Mouse (Mus musculus): Measurements from ENCODE around the gene Pros1. TPM values are rescaled to one million over a fixed set of nuclear protein-coding genes. Genes with fewer than 3 reads are reported as not detected.

Pros1 gene
- polyA plus RNA-seq, 1 experiment from 2014 or later: 14.9 TPM

DNA sequence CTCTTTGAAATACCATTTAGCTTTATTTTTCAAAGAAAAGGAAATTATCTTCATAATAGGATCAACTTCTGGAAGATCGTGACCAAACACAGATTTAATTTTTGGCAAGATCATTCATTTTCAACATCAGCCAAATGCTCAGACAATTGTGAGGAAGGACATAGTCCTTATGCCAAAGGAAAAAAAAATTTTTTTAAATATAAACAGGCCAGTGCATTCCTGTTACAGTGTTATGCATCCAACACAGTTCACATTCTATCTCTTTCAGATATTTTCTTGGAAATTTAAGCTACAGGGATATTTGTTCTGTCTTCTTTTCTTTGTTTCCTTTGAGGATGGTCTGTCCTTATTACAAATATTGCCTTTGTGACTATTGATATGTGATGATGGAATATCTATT lies 57.3 kb downstream of the Pros1 start:
- H3K9ac ChIP-seq (ENCODE audit: low read depth, low read length): no peak overlapping the region
- no peaks in the 10 kb centered on the region for H3K36me3 ChIP-seq (ENCODE audit: control insufficient read depth, insufficient read depth, low read length)
- WGBS (ENCODE audit: insufficient replicate concordance): 87% methylated on average over 1 of the region's 1 CpGs
- H3K4me1 ChIP-seq (ENCODE audit: control insufficient read depth, insufficient read depth, low read length): no peaks in the 10 kb centered on the region
- no peaks in the 10 kb centered on the region for H3K27me3 ChIP-seq (ENCODE audit: control insufficient read depth, insufficient read depth, low read length)
- H3K27ac ChIP-seq (ENCODE audit: low read depth, low read length): no peak overlapping the region
- no peak overlapping the region for H3K4me2 ChIP-seq
- ATAC-seq (replicated peaks; ENCODE audit: insufficient number of reproducible peaks, low FRiP score, low TSS enrichment): no peak
- no peak overlapping the region for H3K4me3 ChIP-seq (ENCODE audit: low read depth, low read length)
- H3K9me3 ChIP-seq (replicated peaks; ENCODE audit: control insufficient read depth, low read length): no peaks in the 10 kb centered on the region

DNA sequence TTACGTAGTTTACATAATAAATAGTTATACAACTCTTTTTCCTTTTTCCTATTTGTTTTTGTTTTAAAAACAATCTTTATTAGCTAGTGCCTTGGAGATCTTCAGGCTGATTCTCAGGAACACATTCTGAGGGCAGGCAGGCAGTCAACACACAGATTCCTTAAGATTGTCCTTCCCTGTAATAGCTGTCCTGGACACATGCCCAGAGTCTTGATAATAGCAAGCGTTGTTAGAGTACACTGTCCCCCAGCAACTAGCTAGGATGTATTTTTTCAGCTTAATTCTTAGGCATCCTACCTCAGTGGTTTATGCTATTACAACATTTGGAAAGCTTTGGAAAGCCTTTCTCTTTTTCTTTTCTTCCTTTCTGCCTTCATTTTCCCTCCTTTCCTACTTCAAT lies 58.1 kb downstream of the Pros1 start:
- 67% methylated on average over 2 of the region's 2 CpGs for WGBS (ENCODE audit: insufficient replicate concordance)
- no peak overlapping the region for H3K27ac ChIP-seq (ENCODE audit: low read depth, low read length)
- H3K27me3 ChIP-seq (ENCODE audit: control insufficient read depth, insufficient read depth, low read length): no peaks in the 10 kb centered on the region
- no peak overlapping the region for H3K4me3 ChIP-seq (ENCODE audit: low read depth, low read length)
- no peak overlapping the region for H3K4me2 ChIP-seq
- no peak overlapping the region for H3K9ac ChIP-seq (ENCODE audit: low read depth, low read length)
- no peak for ATAC-seq (replicated peaks; ENCODE audit: insufficient number of reproducible peaks, low FRiP score, low TSS enrichment)
- no peaks in the 10 kb centered on the region for H3K4me1 ChIP-seq (ENCODE audit: control insufficient read depth, insufficient read depth, low read length)
- no peaks in the 10 kb centered on the region for H3K9me3 ChIP-seq (replicated peaks; ENCODE audit: control insufficient read depth, low read length)
- no peaks in the 10 kb centered on the region for H3K36me3 ChIP-seq (ENCODE audit: control insufficient read depth, insufficient read depth, low read length)

DNA sequence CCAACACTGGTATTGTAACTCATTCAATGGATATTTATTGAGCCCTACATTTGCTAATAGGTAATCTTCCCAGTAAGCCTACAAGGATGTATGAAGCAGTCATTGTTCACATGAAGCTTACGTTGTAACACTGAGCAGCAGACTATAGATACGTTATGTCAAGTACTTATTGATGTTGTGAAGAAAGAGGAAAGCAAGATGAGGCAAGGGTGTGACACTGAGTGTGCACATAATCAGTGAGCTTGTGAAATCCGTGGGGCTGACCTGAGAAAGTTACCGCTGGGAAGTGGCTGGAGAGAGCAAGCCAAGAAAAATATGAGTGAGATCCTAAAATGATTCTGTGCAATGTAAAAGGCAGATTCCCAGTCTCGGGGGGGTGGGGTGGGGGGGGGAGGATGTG lies 61.4 kb downstream of the Pros1 start:
- Histone ChIP-seq H3K4me2 (no peak overlapping the region), H3K4me3 (ENCODE audit: low read depth, low read length) (no peak overlapping the region), H3K4me1 (ENCODE audit: control insufficient read depth, insufficient read depth, low read length) (no peaks in the 10 kb centered on the region), H3K36me3 (ENCODE audit: control insufficient read depth, insufficient read depth, low read length) (no peaks in the 10 kb centered on the region), H3K27me3 (ENCODE audit: control insufficient read depth, insufficient read depth, low read length) (no peaks in the 10 kb centered on the region), H3K9ac (ENCODE audit: low read depth, low read length) (no peak overlapping the region), H3K27ac (ENCODE audit: low read depth, low read length) (no peak overlapping the region), H3K9me3 (replicated peaks; ENCODE audit: control insufficient read depth, low read length) (no peaks in the 10 kb centered on the region)
- no peak for ATAC-seq (replicated peaks; ENCODE audit: insufficient number of reproducible peaks, low FRiP score, low TSS enrichment)
- WGBS (ENCODE audit: insufficient replicate concordance): 82% methylated on average over 5 of the region's 5 CpGs

DNA sequence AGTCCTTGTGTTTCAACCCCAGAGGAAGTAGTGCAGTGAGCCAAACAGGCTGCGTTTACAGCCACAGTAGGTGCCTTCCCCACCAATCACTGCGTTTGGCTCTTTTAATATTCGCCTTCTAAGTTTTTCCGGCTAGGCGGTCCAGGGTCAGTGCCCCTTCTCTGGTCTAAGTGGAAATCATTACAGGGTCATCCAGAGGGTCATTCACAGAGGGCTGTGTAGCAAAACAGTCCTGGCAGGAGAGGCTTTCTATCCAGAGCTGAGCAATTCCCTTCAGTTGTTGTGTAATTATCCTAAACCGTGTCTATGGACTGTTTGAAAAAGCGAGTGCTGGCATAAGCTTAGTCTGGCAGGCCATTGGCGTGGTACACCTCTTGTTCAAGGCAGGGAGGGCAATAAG lies 68.1 kb downstream of the Pros1 start:
- no peaks in the 10 kb centered on the region for H3K9me3 ChIP-seq (replicated peaks; ENCODE audit: control insufficient read depth, low read length)
- WGBS (ENCODE audit: insufficient replicate concordance): 60% methylated on average over 8 of the region's 8 CpGs
- no peaks in the 10 kb centered on the region for H3K27me3 ChIP-seq (ENCODE audit: control insufficient read depth, insufficient read depth, low read length)
- no peaks in the 10 kb centered on the region for H3K36me3 ChIP-seq (ENCODE audit: control insufficient read depth, insufficient read depth, low read length)
- H3K4me2 ChIP-seq: no peak overlapping the region
- H3K4me3 ChIP-seq (ENCODE audit: low read depth, low read length): no peak overlapping the region
- H3K9ac ChIP-seq (ENCODE audit: low read depth, low read length): no peak overlapping the region
- no peak overlapping the region for H3K27ac ChIP-seq (ENCODE audit: low read depth, low read length)
- H3K4me1 ChIP-seq (ENCODE audit: control insufficient read depth, insufficient read depth, low read length): no peaks in the 10 kb centered on the region
- ATAC-seq (replicated peaks; ENCODE audit: insufficient number of reproducible peaks, low FRiP score, low TSS enrichment): no peak

DNA sequence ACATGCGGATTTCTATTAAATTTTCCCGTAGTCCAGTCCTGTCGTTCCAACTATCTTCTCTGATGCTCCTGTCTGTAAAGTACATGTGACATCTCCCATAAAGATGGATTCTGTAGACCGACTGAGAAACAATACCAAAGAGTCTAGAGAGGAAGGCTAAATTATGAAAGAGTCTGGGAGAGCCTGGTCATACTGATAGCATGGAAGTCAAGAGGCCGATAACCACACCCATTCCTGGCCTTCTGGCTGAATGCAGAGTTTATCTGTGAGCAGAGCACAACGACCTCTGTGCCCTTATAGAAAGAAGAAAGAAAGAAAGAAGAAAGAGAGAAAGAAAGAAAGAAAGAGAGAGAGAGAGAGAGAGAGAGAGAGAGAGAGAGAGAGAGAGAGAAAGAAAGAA lies 77.2 kb downstream of the Pros1 start:
- 79% methylated on average over 6 of the region's 6 CpGs for WGBS (ENCODE audit: insufficient replicate concordance)
- H3K9me3 ChIP-seq (replicated peaks; ENCODE audit: control insufficient read depth, low read length): no peaks in the 10 kb centered on the region

DNA sequence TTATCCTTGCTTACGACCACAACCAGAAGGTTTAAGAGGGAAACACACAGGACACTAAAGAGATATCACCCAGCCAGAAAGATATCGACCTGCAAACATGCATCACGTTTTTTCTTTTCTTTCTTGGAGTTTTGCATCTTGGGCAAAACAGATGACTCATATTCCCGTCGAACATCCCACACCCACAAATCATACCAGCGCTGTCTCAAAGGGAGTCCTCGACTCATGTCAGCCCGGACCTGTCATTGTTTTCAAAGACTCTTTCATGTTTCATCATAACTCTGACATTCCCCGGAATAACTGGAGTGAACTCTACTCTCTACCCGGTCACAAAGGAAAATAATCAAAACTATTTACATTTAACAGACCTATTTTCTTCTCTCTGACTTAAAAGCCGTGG lies 82.2 kb downstream of the Pros1 start:
- no peak overlapping the region for H3K4me2 ChIP-seq
- no peak overlapping the region for H3K4me3 ChIP-seq (ENCODE audit: low read depth, low read length)
- H3K27me3 ChIP-seq (ENCODE audit: control insufficient read depth, insufficient read depth, low read length): no peaks in the 10 kb centered on the region
- no peak for ATAC-seq (replicated peaks; ENCODE audit: insufficient number of reproducible peaks, low FRiP score, low TSS enrichment)
- H3K9me3 ChIP-seq (replicated peaks; ENCODE audit: control insufficient read depth, low read length): no peaks in the 10 kb centered on the region
- no peak overlapping the region for H3K9ac ChIP-seq (ENCODE audit: low read depth, low read length)
- no peaks in the 10 kb centered on the region for H3K4me1 ChIP-seq (ENCODE audit: control insufficient read depth, insufficient read depth, low read length)
- no peaks in the 10 kb centered on the region for H3K36me3 ChIP-seq (ENCODE audit: control insufficient read depth, insufficient read depth, low read length)
- 74% methylated on average over 11 of the region's 11 CpGs for WGBS (ENCODE audit: insufficient replicate concordance)
- H3K27ac ChIP-seq (ENCODE audit: low read depth, low read length): no peak overlapping the region

More for the DNA sequence above, 77.2 kb downstream of the Pros1 start:
- Histone ChIP-seq H3K4me2 (no peak overlapping the region), H3K27ac (ENCODE audit: low read depth, low read length) (no peak overlapping the region), H3K4me1 (ENCODE audit: control insufficient read depth, insufficient read depth, low read length) (no peaks in the 10 kb centered on the region), H3K27me3 (ENCODE audit: control insufficient read depth, insufficient read depth, low read length) (no peaks in the 10 kb centered on the region), H3K9ac (ENCODE audit: low read depth, low read length) (no peak overlapping the region), H3K36me3 (ENCODE audit: control insufficient read depth, insufficient read depth, low read length) (no peaks in the 10 kb centered on the region), H3K4me3 (ENCODE audit: low read depth, low read length) (no peak overlapping the region)
- no peak for ATAC-seq (replicated peaks; ENCODE audit: insufficient number of reproducible peaks, low FRiP score, low TSS enrichment)

DNA sequence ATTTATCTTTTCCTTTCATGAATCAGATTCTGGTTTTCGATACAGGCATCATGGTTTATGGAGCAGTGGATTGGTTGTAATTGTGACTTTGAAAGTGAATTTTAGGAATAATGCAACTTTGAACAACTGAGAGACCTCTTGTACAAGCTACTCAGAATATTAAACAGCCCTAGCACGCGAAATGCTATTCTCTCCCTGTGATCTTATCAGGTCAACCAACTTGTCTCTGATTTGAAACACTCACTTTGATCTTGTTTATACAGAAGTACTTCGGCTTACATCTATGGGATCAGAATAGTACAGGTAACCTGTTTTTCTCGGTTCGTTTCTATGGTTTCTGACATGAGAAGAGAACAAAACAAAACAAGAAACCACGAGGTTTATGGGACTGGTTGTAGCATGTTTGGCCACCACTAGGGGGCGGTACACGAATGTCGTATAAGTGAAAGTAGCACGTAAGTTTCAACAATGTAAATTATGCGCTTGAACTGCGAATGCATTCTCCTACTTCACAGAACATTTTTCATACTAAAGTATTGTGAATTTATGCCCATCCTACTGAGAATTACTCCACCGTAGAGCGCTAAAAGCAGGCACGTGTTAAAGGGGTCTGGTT lies 86.4 kb downstream of the Pros1 start:
- Histone ChIP-seq H3K4me1 (ENCODE audit: control insufficient read depth, insufficient read depth, low read length) (no peaks in the 10 kb centered on the region), H3K9ac (ENCODE audit: low read depth, low read length) (no peak overlapping the region), H3K4me2 (peak overlapping the region; percentile 52), H3K36me3 (ENCODE audit: control insufficient read depth, insufficient read depth, low read length) (no peaks in the 10 kb centered on the region), H3K9me3 (replicated peaks; ENCODE audit: control insufficient read depth, low read length) (no peaks in the 10 kb centered on the region), H3K27me3 (ENCODE audit: control insufficient read depth, insufficient read depth, low read length) (no peaks in the 10 kb centered on the region), H3K27ac (ENCODE audit: low read depth, low read length) (no peak overlapping the region), H3K4me3 (ENCODE audit: low read depth, low read length) (no peak overlapping the region)
- WGBS (ENCODE audit: insufficient replicate concordance): 23% methylated on average over 16 of the region's 16 CpGs
- no peak; the same call in 1 of the 2 replicates for ATAC-seq (replicated peaks; ENCODE audit: insufficient number of reproducible peaks, low FRiP score, low TSS enrichment)

DNA sequence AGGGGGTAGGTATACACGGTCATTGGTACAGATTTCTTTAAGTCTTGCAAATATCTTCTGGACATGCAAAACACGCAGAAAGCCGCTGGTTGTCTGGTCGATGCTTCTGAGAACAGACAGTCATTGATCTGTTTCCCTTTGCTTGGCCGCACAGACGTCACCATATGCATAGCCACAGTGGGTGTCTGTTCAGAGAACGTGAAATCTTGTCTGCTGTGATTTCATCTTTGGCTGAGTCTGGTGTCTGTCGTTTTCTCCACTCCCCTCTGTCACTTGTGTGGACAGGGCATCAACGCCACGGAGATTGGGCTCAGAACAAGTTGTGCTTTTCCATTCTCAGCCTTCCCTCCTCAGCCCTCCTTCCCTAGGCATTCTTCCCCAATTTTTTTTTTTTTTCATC lies 87.7 kb downstream of the Pros1 start:
- no peaks in the 10 kb centered on the region for H3K36me3 ChIP-seq (ENCODE audit: control insufficient read depth, insufficient read depth, low read length)
- 61% methylated on average over 10 of the region's 10 CpGs for WGBS (ENCODE audit: insufficient replicate concordance)
- no peak for ATAC-seq (replicated peaks; ENCODE audit: insufficient number of reproducible peaks, low FRiP score, low TSS enrichment)

More for the DNA sequence above, 87.7 kb downstream of the Pros1 start:
- no peaks in the 10 kb centered on the region for H3K4me1 ChIP-seq (ENCODE audit: control insufficient read depth, insufficient read depth, low read length)
- H3K4me2 ChIP-seq: no peak overlapping the region
- H3K9ac ChIP-seq (ENCODE audit: low read depth, low read length): no peak overlapping the region
- H3K4me3 ChIP-seq (ENCODE audit: low read depth, low read length): no peak overlapping the region
- no peaks in the 10 kb centered on the region for H3K27me3 ChIP-seq (ENCODE audit: control insufficient read depth, insufficient read depth, low read length)
- H3K9me3 ChIP-seq (replicated peaks; ENCODE audit: control insufficient read depth, low read length): no peaks in the 10 kb centered on the region
- no peak overlapping the region for H3K27ac ChIP-seq (ENCODE audit: low read depth, low read length)
